Mouse (Mus musculus) lung, postnatal 25 days (tissue): ENCODE measurements at regions not wholly inside any gene's neighbourhood (a gene's known extent, or its start where the extent isn't known, plus 50 kb on each side); places are given as distances from the start of the nearest gene placed in this dataset.

Experiments
- DNase-seq: peaks from one replicate; pipeline ENCODE4 v3.0.0; 2022; ENCODE audit warnings: low spot score

DNA sequence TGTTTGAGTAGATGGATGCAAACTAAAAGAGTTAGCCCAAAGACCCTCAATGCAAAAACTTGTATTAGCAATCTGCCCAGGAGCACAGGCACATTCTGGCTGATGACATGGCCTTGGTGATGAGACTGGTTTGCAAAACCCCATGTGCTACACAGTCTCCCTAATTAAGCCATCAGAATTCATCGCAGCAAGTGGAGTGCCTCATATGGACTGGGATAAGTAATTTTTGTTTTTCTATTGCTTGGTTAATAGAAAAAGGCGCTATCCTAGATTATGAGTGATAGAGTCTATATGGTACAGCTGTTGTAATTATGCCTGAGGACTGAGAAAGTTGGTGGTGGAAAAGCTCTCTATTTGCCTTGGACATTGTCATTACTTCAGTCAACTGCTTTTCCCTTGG lies 155.2 kb upstream of the Robo1 start:
- DNase-seq = no peak

DNA sequence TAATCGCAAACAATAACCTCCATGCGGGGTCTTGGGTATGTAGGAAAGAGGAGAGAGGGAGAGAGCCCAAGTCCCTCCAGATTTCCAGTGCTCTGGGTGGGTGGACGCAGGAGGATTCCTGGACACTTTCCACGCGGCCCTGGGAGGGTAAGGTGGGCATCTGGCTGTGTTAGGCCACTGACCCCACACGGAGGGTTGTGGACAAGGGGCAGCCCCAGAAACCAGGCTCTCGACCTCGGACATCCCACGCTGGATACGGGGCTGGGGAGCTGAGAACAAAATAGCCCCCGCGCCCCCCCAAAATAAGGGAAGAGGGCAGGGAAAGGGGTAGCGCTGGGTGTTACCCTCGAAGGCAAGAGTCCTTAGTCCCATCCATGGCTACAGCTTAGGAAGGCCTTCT lies 150.2 kb upstream of the Robo1 start:
- no peak for DNase-seq

DNA sequence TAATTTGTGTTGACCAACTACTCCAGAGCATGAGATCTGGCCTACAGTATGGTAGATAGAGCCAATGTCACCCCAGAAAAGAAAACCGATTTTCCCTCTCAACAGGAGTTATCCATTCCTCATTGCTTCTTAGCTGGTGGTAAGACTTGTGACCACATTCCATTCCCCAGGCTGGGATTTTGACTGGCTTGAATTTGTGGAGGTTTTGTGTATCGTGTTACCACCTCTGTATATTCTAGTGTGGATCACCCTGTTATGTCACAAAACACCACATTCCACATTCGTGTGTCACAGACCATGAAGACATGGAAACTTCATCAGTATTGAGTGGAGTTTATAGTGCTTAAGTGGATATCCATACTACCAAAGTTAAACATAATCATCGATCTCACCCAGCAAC lies 148.7 kb upstream of the Robo1 start:
- DNase-seq = no peak

DNA sequence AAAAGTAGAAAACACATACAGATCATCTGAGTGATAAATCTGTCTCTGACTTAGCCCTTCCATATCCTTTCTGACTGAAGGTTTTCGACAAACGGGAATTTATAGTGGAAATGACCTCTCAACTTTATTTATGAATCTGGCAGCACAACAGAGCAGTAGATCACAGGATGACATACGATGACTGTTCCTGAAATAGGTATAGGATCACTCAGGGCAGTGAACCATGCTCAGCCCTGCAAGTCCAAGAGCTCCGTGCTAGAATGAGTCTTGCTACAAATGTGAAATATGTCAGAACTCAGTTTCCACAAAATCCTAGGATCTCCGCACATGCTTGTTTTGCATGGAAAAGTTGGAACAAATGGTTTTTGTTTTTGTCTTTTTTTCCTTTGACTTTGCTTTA lies 132.4 kb upstream of the Robo1 start:
- DNase-seq = no peak

DNA sequence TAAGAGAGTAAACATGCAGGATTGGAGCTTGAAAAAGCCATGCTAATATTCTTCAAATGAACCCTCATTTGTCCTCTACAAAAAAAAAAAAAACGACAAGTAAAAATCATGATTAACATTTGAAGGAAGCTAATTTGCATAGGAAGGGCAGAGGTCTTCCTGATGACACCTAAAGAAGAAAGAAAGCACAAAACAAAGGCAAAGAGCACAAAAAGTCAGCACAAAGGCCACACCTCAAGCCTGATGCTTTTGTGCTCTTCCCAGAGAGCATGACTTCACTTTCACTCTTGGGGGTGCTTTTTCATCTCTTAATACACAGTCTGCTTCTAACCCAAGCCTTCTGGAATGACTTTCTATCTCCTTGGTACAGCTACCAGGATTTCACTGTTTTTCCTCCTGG lies 113.8 kb upstream of the Robo1 start:
- DNase-seq = no peak

DNA sequence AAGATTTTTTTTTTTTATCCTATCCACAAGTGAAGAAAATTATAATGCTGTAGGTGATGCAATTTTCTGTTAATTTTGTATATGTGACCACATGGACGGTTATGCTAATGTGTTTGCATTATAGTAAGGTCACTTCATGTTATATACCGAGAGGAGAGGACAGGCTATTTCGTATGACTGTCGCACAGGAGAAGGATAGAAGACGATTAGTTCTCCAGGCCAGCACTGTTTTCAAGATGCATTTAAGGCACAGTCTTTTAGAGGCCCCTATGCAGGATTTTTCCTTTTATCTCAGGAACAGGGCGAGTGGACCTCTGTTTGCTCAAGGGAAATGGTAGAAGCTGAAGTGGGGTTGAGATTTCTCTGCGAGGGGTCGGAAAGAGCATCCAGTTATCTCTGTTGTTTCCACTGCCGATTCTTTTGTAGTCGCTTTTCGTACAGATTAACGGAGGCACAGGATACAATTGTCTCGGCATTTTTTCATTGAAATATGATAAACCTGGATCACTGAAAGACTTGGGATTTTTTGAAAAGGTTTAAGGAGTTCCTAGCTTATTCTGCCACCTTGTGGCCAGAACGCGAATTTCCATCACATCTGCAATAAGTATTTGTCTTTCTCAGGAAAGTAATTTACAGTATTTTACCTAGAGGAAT lies 92.6 kb upstream of the Robo1 start:
- peak; percentile 4 for DNase-seq

DNA sequence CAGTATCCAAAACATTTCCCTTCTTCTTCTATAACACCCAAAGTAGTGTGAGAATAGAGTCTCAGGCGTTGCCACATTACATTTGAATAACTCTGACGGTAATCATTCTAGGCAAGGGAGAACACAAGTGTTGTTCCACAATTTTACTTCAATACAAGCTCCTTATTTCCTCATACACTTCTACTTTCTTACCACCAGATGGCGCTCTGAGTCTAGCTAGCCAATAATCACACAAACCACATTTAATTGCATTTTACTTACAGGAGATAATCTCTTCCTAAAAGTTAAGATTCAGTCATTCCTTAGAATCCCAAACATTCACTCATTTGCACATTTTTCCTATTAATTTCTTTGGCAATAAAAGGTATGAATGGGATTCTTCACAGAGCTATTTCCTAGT lies 90.1 kb upstream of the Robo1 start:
- DNase-seq = peak; percentile 8

DNA sequence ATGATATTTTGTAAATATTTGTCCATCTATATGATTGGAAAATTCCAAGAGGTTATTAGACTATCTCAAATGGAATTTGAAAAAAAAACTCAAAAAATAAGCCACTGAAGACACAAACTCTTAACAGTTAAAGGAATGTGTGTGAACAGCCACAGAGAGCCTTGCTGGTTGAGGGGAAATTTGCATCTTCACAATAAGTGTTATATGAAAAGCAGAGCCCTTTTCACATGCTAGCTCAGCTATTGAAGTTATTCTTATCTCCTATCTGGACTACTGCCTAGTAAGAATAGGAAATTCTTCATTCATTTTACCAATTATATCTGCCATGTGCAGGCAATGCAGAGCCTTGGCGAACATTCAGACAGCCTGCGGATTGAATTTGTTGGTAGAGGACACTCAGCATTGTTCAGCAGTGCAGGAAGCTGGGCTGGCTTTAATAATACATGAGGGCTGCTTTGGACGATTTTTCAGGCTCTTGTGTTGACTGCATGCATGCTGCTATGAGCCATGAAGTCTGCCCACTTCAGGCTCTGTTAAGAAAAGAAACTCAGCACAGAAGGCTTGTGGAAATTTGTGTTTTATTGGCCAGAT lies 86.1 kb upstream of the Robo1 start:
- DNase-seq = no peak

DNA sequence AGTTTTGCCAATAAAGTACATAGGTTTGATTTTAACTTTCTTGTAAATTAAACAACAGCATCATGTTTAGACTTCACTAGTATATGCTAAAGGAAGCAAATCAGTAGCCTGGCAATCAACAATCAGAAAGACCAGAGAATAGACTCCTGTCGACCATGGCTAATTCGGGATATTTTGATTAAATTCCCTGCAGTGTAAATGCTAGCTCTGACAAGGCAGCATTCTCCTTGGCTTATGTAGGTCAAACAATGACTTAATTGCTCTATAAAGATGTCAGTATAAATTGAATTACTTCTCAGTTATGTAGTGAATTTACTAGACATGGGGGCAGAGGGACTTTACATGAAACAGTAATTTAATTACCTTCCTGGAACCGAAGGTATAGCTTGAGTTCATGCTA lies 84.2 kb upstream of the Robo1 start:
- no peak for DNase-seq

DNA sequence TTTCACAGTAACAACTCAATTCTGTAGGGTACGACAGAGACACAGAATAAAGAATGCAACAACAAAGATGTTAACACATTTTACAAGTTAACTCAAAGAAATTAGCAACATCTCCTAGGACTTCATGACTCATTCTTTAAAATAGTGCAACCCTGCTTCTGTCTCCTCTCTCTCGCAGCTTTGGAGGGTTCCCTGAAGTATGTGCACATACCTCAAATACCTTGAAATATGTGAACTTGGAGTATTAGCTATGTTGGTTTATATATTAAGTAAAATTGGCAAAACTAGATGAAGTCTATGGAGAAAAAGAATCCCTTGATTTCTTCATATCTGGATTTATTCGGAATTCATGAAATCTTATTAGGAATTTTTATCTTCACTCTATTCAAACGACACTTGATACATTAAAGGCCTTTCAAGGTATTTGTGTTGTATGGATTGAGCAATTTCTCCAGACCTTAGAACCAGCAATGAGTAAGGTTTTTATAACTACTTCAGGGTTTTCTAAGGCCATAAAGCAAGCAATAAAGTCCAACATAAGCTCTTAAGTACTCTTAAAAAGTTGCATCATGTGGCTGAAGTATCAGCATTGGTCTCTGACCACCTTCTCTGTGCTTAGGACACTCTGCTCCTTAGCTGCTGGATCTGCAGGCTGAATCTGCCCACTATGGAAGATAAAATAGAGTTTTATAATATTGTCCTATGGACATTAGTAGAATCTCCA lies 82.8 kb upstream of the Robo1 start:
- peak; percentile 11 for DNase-seq

DNA sequence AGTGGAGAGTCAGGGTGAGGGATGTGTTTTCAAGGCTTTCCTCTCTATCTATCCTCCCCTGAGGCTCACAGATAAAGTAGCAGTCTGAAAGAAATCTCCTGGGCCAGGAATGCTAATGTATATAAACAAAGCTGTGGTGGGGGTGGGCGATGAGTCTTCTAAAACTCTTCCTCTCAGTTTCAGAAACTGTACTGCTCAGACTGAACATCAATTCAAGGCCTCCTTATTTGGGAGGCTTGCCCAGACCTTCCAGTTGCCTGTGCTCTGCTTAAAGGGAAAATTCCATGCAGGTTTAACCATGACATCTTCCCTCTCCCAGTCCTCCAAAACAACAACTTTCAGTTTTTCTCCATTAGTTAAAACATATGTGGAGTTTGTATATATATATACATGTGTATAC lies 73.7 kb upstream of the Robo1 start:
- no peak for DNase-seq

DNA sequence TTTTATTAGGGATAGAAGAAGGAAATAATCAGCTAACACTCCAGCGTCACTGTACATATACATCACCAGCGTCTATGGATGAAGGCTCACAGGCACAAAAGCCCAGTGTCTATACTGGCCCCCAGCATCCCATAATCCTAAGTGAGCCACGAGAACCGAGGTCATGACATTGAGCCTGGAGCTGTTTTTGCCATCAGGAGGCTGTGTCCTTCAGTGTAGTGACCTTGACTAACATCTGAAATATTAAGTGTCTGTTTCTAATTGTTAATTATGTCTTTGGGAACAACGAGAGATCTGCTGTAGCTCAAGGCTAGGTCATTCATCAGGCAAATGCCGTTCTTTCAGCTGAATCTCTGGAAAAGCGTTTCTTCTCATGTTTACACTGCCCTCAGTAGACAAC lies 68.5 kb upstream of the Robo1 start:
- DNase-seq = no peak

DNA sequence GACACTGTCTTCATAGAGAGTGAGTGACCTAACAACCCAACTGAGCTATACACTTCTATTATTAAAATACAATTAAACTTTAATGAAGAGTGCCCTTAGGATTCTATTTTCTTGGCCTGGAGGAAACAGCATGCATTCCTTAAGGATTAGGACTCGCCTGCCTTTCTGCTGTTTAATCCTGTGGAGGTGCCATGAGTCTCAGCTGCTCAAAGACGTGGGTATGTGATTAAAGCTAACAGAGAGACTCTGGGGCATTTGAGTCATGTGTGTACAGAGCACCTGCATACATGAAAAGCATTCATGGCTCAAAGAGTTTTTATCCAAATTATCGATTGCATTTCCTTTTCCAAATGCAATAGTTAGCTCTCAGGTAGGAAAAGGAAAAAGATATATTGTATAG lies 51.7 kb upstream of the Robo1 start:
- no peak for DNase-seq
